Mouse (Mus musculus) embryo, embryonic 11 days (tissue): ENCODE results near the gene Grik2.
A peak's percentile ranks its signal among the peaks of the same experiment; 100 is the strongest.

Source experiments
- DNase-seq: peaks from one replicate; pipeline ENCODE4 v3.0.0-alpha.2; 2015

The Grik2 gene

DNA sequence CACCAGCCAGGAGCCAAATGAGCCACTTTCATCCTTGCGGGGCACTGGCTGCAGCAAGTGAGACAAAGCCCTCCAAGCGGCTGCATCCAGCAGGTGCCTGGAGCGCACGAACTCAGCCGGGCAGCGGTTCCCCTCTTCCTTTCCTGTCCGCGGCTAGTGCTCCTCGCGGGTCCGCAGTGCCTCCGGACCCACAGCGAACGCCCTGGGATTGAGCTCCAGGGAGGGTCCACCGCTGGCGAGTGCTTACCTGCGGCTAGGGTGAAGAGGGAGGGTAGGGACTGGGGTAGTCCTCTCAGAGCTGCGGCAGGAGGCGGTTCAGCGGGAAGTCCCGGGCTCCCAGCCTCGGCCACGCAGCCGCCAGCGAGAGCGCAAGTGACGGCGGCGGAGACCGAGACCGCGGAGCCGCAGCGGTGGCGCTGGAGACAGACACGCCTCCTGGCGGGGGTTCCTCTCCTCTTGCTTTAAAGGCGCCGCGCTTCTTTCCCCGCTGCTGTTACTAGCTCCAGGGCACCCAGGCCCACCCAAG lies at the start of gene Grik2:
Grik2 (minus strand) TSS at position 386 of the 526 bp plus-strand sequence.
- DNase-seq: peak; percentile 90

DNA sequence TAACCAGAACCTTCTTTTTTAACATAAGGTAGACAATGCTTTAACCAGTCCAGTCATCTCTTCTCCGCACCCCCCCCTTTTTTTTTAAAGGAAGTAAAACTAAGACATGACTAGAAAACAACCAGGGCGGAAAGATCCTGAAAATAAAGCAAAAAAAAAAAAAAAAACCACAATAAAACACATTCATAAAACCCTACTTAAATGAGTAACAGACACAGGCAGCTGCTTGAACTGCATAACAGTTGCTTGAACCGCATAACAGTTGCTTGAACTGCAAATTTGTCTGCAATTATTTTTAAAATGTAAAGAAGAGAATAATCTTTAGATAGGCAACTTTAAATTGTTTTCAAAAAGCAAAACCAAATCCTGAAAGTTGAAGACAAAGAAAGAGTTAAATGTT lies 45.8 kb upstream of the Grik2 start:
- DNase-seq: no peak

DNA sequence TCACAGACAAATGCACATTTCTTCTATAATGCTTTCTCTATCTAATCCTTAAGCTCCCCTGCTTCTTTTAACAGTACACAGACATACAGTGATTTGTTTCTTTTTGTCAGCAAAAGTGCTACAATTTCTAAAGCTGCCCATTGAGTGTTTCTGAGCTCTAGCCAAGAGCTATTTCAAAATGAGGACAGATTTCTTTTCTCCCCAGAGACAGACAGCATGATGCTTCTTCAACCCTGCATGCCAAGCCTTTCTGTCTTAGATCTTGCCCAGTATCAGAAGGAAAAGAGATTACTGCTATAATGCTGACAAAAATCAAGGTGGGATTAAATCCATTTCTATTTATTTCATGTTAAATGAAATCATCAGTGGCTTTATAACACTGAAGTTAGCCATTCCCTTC lies 18.7 kb upstream of the Grik2 start:
- DNase-seq: no peak

DNA sequence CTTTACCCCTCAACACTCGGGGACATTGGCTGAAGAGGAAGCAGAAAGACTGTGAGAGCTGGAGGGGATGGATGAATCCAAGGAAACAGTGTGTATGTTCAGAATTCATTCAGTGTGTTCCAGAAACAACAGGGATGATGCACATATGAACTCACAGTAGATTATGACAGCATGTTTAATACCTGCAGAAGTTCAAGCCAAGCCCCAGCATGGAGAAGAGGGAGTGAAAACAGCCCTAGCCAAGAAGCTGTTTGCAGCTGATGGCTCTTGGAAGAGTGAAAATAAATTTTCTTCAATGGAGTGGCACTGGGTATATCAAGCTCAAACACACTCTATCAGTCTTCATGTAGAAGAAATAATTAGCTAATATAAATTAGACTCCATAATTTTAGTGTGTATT lies 12.4 kb upstream of the Grik2 start:
- DNase-seq: no peak

DNA sequence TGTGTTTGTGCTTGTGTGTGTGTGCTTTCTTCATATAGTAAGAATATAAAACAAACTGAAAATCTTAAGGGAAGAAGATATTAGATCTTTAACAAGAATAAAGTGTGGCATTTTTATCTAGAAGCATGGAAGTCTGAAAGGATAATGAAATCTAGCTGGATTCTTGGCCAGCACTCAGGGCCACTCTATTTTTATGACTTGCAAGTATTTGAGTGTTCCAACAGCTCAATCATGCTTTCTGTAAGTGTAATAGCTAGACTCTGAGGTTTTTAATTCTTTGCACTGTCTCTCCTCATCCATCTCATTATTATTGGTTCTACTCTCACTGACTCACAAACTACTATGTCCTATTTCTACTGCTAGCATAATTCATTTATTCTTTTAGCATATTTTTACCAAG lies 5.6 kb upstream of the Grik2 start:
- DNase-seq: no peak

DNA sequence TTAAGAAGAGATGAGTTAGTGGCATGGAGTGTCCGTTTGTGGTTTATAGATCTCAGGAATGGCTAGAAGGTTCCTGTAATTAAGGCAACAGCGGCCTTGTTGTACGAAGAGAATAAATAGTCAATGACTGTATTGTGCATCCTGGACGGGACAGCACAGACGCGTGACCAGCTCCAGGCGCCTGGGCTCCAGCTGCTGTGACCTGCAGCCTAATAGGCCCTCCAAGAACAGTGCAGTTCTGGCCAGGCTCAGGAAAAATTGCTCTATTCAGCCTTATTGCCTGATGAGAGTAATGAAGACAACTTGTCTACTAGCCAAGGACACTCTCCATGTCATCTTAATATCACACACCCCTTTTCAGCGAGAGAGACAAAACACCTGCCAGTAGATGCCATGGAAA lies 1.8 kb upstream of the Grik2 start:
- no peak for DNase-seq

DNA sequence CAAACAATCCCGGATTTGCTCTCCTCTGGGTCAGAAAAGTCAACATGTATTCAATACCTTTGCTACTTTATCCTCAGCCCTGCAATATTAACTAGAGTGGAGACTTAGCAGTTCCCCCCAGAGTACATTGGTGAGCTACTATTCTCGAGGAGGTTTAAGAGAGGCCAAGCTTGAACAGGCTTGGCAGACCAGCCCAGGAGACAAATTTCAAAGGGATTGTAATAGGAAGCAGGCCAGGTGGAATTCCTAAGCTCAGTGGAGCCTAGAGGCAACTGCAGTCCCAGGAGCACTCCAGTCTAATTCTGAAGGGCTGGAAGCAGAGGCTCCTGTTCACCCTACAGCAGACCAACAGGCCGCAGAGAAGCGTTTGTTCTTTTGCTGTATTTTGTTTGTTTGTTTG lies 1.1 kb upstream of the Grik2 start:
- peak; percentile 20 for DNase-seq

DNA sequence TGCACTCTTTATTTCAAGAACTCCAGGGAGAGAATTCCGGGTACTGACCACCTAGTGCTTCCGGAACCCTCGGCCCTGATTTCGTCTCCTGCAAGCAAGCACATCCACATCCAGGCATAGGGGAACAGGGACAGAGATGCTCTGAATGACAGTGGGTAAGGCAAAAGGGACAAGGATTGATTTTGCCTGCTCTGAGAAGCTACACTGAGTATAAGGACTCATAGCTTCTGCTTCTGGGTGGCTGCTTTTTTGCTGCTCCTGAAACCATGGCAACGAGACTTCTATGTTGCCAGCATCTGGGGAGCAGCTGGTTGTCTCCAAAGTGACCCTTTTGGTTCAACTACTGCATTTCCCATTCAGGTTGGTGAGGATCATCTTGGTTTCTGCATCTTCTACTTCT lies 348 bp upstream of the Grik2 start:
- DNase-seq: peak; percentile 56

DNA sequence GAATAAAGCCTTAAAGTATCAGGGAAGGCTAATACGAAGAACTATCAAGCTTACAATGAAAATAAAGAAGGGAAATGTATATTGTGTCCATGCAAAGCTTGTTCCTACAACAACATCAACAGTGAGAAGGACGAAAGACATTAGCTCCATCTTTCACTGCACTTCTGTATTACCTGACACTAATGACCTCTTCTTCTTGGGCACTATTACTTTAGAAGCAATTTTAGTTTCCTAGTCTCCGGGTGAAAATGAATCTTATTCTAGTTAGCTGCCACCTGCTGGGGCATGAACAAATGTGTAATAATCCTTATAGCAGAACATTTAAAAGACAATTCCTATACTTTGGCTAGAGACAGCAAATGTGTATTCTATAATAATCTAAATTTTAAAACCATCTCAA lies 1.9 kb downstream of the Grik2 start:
- no peak for DNase-seq

DNA sequence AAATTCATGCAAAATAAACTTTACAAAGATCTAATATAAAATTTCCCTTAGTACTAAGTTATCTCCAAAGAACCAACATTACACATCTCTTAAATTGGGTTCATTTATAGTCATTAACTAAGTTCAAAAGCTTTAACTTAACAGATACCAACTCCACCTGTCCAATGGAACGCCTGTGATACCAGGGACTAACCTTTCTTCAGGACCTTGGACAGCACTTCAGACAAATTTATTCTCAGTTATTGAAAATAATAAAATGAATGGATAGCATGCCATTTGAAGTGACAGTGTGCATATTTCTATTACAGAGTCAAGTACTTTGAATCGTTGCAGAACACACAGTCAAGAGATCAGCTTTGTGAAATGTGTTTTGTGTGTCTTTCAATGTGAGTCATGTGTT lies 3.1 kb downstream of the Grik2 start:
- peak; percentile 60 for DNase-seq

DNA sequence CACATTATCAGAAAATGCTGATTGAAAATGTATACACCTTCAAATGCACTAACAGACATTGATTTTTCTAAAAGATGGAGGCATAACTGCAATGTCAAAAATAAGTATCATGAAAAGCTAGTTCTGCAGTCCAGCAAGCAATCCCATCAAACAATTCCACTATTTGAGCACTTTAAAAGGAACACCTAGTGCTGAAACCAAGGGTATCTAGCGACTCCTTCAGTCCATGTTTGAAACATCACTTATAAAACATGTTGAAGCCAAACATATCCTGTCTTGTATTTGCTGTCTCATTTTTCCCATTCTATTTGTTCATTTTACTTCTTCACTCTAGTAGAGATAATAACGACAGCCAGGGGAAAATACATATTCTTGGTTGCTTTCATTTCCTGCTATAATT lies 3.7 kb downstream of the Grik2 start:
- peak; percentile 47 for DNase-seq

DNA sequence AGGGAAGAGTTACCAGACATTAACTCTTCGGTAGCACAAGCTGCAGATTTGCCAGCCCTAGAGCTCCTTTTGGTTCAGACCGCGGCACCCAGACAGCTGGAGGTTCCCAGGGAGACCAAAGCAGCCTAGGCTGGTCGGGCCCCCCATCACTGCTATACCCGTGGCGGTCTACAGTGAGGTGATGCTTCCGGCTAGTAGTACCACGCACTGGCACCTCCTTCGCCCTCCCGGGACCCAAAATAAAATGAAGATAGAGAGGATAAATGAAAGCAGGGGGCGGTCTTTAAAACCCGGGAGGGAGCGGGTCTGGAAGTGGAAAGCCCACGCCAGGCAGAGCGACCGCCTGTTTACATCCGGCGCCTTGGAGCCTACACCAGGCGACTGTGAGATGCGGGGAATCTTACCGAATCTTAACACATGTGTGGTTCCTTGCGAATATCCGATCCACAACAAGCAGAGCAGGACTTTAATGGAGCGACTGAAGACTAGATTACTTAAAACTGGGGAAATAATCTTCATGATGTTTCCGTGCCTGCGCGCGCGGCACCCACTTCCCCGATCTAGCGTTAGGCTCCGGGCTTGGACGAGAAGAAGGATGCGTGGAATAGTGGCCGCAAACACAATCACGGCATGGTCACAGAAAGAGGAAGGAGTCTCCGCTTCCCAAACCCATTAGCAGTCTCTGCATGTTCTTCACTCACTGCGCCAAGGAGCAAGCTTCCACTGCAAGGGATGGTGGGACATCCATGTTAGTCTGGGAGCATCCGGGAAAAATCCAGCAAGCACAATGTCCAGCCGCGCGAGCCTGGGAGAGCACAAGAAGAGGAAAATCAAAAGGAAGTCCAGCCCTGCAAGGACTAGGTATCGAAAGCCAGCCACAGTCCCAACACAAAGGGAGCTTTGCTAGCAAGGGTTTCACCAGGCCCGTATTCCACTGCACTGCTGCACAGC lies 5.5 kb downstream of the Grik2 start:
- DNase-seq: peak; percentile 71

DNA sequence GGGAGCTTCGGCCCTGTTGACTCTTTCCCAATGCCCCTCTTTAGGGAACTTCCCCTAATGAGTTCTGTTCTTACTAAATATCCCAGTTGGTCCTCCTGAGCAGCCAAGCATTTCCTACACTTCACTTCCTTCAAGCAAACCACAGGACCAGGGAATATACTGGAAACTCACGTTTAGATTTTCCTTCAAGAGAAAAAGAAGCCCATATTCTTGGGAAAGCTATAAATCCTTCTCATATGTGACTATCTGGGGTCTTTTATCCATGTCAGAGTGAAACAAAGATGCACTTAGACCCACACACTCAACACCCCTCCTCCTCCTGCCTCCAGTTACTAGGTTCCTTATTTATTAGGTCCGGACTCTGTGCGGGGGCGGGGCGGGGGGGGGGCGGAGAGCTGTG lies 6.5 kb downstream of the Grik2 start:
- no peak for DNase-seq

DNA sequence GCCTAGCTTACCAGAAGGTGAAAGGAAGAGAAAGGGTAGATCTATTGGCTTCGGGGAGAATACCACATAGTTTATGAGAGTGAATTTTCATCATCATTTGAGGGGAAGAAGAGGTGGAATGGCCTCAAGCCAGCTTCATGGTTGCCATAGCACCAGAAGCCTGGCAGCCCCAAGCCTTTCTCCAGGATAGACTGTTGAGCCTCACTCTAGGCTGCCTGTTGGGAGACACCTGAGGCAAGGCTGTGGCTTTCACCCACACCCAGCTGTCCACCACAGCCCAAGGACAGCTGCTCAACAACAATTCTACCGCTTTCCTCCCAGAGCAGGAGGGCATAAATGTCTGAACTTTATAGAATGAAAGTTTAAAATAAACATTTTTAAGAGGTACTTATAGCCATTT lies 8.1 kb downstream of the Grik2 start:
- no peak for DNase-seq

DNA sequence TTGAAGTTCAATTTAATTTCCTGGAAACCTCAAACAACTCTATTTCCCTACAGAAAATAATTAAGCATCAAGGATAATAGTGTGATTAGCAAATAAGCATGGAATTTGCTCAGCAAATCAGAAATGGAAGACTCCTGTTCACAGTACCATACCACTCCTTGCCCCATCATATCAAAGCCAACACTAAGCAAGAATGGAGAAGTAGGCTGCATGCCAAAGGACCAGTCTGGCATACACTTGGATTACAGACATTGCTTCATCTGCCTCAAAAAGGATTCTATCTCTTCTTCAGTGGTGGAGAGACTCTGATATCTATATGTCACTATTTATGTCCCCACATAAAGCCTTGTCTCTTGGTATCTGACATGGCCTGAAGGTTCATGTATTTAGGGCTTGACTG lies 19.7 kb downstream of the Grik2 start:
- DNase-seq: no peak

DNA sequence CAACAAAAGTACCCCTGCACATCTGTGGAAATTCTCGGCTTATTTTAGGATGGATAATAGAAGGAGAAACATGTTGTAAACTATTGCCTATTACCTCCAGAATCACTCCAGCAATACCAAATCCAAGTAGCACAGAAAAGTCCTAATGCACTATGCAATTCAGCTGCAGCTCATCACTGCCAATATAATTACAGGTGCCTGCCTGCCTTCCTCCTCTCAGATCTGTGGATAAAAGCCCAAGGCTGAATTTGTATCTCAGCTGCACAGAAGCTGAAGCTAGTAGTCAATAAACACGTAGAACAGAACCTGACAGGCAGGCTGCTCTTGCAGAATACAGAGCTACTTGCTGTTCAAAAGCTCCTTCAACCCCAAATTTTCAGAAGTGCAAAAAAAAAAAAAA lies 21.0 kb downstream of the Grik2 start:
- DNase-seq: no peak

DNA sequence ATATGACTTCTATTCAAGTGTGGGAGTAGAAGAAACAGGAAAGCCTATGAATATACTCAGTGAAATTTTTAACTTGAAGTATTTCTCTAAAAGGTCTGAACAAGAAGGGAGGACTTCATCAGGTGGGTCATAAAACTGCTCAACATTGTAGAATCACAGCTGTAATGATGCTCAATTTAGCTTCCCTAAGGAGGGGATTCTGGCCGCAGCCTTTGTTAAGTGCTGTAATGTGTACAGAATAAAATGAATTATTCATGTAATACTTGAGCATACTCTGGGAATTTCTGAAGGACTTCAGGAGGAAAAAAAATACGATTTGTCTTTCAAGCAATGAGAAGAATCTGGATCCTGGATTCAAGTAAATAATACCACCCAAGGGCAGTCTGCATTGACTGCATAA lies 26.0 kb downstream of the Grik2 start:
- DNase-seq: no peak

DNA sequence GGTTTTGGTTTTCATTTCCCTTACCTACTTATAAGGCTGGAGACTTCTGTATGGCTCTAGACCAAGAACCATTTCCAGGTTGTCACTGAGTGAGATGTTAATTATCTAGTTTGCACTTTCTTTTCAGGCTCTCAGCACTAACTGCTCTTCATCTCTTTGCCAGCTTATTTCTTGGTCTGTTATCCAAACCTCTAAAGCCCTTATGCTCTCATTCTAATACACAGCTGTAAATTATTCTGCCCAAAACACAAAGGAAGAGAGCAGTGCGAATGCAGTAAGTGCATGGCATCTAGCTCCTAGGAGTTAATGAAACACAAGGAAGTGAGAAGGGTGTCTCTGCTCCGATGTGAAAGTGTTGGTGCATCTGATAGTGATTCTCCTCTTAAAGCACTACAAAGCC lies 36.8 kb downstream of the Grik2 start:
- DNase-seq: no peak

DNA sequence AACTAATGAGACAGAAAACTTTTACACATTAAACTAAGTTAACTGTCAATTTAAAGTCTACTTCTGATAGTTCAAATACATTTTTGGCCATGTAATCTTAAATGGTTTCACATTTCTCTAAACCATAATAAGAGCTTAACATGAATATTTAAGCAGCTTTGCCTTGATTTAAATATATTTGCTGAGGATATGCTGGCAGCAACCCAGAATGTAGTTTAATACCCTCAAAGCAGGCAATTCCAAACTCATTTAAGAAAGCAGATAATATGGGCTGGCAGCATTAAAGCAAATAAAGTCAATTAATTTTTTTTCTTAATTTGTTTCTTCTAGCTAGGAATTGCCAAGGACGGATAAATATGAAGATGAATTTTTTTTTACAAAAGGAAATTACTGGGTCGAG lies 56.7 kb downstream of the Grik2 start:
- no peak for DNase-seq

DNA sequence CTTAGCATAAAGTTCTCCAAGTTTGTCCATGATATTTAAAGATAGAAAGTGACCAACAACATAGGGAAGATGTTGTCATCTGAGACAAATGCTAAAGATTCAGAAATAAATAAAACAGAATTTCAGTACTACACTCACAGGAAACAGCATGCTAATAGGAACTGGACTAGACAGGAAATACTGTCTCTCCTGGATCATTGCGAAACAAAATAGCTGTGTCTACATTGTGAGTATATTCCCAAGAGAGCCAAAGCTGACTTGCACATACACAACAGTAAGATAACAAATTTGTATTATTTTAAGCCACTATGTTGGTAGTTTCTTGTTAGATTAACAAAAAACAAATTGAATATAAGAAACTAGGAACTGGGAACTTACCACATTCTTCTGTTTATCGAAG lies 64.9 kb downstream of the Grik2 start:
- no peak for DNase-seq

DNA sequence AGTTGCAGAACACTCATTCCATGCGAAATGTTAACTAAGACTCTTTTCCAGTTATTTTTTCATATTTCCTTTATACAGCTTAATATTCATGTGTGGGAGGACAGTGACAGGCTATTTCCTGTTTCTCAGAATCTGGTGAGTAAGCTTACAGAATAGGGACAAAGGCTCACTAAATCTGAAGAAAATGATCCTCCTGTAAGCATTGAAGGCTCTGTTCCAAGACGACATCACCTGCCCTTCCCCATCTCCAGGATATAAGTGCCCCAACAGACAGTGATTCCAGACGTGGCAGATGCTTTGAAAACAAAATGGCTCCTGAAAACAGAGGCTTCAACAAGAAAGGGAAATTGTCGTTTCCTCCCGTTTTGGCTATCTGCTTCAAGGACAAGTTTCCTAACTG lies 71.7 kb downstream of the Grik2 start:
- no peak for DNase-seq

DNA sequence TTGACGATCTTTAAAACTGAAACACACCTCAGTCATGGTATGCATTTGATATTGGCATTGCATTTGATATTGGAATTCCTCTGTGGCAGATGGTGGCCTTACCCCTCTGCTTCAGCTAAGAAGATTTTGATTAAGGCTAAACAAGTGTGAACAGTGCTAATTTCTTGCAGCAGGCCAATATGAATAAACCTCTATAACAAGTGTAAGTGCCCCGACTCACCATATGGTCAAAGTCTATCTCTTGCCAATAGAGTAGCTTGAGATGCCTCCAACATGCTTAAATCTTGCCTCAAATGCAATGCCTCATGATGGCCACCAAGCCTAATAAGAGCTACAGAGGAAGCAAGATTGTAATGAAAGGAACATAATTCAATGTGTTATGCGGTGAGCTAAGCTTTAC lies 78.8 kb downstream of the Grik2 start:
- no peak for DNase-seq

DNA sequence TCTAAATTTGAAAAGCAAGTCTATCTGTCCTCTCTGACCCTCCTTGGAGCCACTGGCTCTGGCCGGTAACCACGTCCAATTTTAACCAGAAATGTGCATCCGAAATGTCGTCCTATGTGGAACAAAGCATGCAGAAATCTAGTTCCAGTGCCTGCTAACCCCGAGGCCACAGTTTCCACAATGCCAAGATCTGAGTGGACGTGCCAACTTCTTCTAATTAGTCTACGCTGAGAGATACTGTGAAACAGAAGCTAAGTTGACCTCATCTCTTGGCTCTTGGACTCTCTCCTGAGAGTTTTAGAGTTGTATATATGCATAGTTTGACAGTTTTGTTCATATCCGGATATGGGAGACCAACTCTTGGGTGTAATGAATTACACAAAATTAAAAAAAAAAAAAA lies 84.1 kb downstream of the Grik2 start:
- DNase-seq: no peak

DNA sequence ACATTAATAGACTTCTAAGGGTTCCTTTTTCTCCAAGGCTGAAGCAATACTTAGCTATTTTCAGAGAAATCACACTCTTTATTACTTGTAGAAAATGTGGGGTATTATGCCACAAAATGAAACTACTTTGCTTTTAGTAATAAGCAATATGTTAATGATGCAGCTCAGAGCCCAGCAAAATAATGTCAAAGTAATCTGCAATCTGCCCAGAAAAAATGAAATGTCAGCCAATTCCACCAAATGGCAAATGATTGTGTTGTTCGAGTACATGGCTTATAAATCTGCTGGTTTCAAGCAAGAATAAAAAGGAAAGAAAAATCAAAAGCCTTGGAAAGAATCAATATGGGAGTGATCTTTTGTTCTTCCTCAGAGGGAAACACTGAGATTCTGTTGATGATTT lies 136.2 kb downstream of the Grik2 start:
- no peak for DNase-seq

DNA sequence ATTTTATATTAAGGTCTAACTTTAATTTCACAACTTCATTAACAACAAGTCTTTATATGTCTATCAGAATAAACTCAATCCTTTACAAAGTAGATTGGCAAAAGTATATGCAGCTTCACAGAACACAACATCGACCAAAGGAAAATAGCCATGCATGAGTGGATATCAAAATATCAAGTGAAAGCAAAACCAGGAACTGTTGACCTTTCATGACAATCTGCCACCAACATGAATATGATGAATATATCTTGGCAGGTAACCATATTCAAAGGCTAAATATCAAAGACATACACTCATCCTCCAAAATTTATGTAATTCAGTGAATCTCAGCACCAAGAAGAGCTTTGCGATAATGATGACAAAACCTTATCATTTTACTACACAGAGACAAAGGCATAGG lies 141.4 kb downstream of the Grik2 start:
- DNase-seq: no peak
